Mouse (Mus musculus) pancreas, adult 10 weeks (tissue): ENCODE data around the gene Cdh23. TPM values are rescaled to one million over a fixed set of nuclear protein-coding genes. Genes with fewer than 3 reads are reported as not detected.

Experiments used
- polyA plus RNA-seq: library from polyadenylated mRNA; stranded (reverse); fragments of 350-450 nt; fragmentation: Illumina TruSeq; extraction: RNeasy Lipid Tissue Mini Kit (QIAGEN cat#74804); gene quantifications from one replicate; pipeline ENCODE4 v1.2.3, GENCODE M21; 2015; ENCODE audit warnings: low read depth, low replicate concordance; ENCODE audit not compliant: insufficient read depth

Gene Cdh23
- polyA plus RNA-seq = not detected

GRCm38 (mm10) chr10:60696390-60696789 is at the start of gene Cdh23:
Gene Cdh23, minus strand, starts transcription at chr10:60696490.

GRCm38 (mm10) chr10:60399449-60399848 is 296.8 kb downstream of the Cdh23 start, which contains the start of gene Gm17455:
Gene Gm17455, plus strand, starts transcription at chr10:60399726.

GRCm38 (mm10) chr10:60346701-60347405 is 349.4 kb downstream of the Cdh23 start, which contains the start of gene Vsir:
Gene Vsir, plus strand, starts transcription at chr10:60346851.

GRCm38 (mm10) chr10:60277207-60278005 is 418.9 kb downstream of the Cdh23 start, which contains the start of gene Psap:
Gene Psap, plus strand, starts transcription at chr10:60277627.

Other genes with a start within 250 kb of the Cdh23 start
- 2.2 TPM for gene Slc29a3, start 56.3 kb upstream of the Cdh23 start, polyA plus RNA-seq
- 1.7 TPM for gene Unc5b, start 135.1 kb upstream of the Cdh23 start, polyA plus RNA-seq